Mouse (Mus musculus): ENCODE results near the gene BC037034. TPM values are rescaled to one million over a fixed set of nuclear protein-coding genes. Genes with fewer than 3 reads are reported as not detected.
A peak's percentile ranks its signal among the peaks of the same experiment; 100 is the strongest.

Gene BC037034
- polyA plus RNA-seq, 1 experiment, result 142 TPM

DNA sequence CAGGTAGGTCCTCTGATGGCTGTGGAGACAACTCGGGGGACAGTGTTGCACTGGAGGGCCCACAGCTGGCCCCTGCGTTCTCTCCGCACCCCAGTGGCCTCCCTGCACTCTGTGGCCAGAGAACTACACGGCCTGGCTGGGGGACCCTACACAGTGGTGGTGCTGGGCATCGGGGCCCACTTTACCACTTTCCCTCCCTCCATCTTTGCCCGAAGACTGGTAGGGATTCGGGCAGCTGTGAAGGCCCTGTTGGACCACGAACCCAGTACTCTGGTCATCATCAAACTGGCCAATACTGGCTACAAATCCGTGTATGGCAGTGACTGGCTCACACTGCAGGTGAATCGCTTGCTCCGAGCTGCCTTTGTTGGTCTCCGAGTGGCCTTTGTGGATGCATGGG, 12.7 kb downstream of the BC037034 start:
- no peak for TF ChIP-seq GATA1 (IDR thresholded peaks at IDR 0.05; ENCODE audit: low read length)

DNA sequence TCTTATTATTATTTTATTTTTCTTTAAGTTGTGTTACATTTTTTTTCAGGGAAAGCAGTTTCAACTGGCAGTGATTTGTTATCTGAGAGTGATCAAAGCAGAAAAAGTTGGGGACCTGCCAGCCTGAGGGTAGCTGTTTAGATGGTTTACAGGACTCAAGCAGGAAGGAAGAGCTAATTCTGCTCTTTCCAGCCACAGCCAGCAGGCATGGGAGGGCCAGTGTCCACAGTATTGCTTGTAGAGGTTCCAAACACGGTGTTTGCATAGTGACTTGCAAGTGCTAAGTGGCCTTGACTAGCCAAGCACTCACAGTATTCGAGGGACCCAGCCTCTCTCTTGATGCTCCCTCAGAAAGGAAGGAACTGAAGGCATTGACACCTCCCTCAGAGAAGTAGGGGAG, 22.3 kb downstream of the BC037034 start:
- no peak for TF ChIP-seq GATA1 (IDR thresholded peaks at IDR 0.05; ENCODE audit: low read length)

GRCm38 (mm10) chr5:138234224-138234623, 29.6 kb downstream of the BC037034 start:
- no peak for TF ChIP-seq GATA1 (IDR thresholded peaks at IDR 0.05; ENCODE audit: low read length)

- TF ChIP-seq GATA1 (IDR thresholded peaks at IDR 0.05; ENCODE audit: low read length), result no peak
Measured at GRCm38 (mm10) chr5:138233778-138234177, 30.1 kb downstream of the BC037034 start.

DNA sequence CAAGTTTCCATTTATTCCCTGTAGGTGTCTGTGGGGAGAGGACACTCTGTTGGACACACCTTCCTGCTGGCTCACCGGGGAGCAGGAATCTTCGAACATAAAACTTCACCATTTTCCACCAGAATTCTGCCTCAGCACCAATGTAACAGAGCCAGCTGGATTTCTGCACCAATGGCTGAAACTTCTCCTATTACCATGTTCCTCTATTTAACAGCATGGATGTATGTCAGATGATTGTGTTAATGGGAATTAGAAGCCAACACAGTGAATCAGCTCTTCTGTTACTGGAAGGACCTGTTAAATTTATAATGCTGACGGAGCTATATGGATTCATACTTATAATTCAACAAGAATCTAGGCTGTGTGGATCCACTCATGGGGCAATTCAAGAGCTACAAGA, 34.3 kb downstream of the BC037034 start:
- TF ChIP-seq GATA1 (IDR thresholded peaks at IDR 0.05; ENCODE audit: low read length), result no peak

GRCm38 (mm10) chr5:138228026-138228425, 35.8 kb downstream of the BC037034 start:
- no peak for TF ChIP-seq GATA1 (IDR thresholded peaks at IDR 0.05; ENCODE audit: low read length)

DNA sequence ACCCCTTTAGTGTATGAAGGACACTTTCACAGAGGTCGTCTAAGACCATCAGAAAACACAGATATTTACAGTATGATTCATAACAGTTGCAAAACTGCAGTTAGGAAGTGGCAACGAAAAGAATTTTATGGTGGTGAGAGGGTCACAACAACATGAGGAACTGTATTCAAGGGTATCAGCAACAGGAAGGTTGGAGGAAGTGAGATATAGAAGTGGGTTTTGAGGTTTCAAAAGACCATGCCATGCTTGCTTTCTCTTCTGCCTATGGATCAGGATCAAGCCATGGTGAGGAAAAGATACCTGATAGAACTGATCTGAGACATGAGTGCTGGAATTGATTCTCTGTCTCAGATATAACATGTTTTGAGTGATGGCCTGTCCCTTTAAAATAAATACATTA, 36.5 kb downstream of the BC037034 start:
- TF ChIP-seq GATA1 (IDR thresholded peaks at IDR 0.05; ENCODE audit: low read length), result peak; percentile 77

- TF ChIP-seq GATA1 (IDR thresholded peaks at IDR 0.05; ENCODE audit: low read length), result no peak
Measured at GRCm38 (mm10) chr5:138226491-138226890, 37.3 kb downstream of the BC037034 start.

DNA sequence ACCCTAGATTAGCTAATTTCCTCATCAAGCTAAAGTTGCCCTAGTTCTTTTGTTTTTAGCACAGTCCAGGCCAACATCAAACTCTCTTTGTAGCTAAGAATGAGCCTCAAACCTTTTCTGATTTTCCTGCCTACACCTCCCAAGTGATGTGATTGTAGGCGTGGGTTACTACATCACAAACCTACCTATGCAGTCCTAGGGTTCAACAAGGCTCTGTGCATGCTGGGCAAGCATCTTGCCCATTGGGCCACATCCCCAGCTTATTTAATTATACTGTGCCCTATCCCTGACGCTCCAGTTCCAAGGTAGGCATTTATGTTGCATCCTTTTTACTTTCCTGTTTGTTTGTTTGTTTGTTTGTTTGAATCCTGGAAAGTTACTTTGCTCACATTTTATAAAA, 38.1 kb downstream of the BC037034 start, which contains the start of gene Nxpe5:
Gene Nxpe5, plus strand, starts transcription at position 199 of the 400 bp plus-strand sequence.
- TF ChIP-seq GATA1 (IDR thresholded peaks at IDR 0.05; ENCODE audit: low read length), result no peak

DNA sequence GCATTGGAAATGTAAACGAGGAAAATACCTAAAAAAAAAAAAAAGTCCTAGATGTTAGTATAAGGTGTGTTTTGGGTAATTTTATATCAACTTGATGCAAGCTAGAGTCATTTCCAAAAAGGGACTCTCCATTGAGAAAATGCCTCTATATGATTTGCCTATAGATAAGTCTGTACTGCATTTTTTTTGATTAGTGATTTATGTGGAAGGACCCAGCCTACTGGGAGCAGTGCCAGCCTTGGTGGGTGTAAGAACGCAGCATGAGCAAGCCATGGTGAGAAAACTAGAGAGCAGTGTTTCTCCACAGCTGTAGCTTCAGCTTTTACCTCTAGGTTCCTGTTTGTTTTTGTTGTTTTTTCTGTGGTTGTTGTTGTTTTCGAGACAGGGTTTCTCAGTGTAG, 40.5 kb downstream of the BC037034 start:
- no peak for TF ChIP-seq GATA1 (IDR thresholded peaks at IDR 0.05; ENCODE audit: low read length)

DNA sequence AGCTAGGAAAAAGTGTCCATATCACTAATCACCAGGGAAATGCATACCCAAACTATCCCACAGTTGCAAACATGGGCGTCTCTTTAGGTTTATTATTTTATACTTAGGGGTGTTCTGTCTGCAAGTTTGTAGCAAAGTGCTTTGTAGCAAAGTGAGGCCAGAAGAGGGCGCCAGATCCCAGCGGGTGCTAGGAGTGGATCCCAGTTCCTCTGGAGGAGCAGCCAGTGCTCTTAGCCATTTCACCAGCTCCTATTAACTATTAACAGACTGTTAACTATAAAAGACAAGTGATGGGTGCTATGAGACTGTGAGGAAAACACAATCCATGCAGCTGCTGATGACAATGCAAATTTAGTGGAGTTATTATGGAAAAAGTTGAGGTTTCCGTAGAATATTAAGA, 41.7 kb downstream of the BC037034 start:
- no peak for TF ChIP-seq GATA1 (IDR thresholded peaks at IDR 0.05; ENCODE audit: low read length)

DNA sequence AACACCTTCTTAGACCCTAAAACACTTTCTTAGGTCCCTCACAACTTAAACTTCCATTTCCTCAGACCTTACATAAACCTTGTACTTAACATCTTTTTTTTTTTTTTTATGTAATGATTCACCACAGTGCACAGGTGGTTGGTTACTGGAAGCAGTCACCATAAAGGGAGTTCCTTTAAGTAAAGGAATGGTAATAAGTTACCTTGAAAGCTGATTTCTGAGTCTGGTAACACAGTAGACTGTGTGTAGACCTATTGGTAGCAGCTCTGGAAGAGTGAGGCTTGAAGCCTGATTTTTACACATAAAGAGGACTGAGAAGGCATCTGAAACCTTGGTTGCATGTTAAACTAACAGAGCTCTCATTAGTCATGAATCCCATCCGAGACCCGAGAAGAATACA, 44.0 kb downstream of the BC037034 start:
- no peak for TF ChIP-seq GATA1 (IDR thresholded peaks at IDR 0.05; ENCODE audit: low read length)

Other genes with a start within 250 kb of the BC037034 start
- gene Smok3a, start 242.8 kb downstream of the BC037034 start, polyA plus RNA-seq (2012), result not detected in 2 replicates
- gene Smok3b, start 242.6 kb downstream of the BC037034 start, polyA plus RNA-seq (2012), result not detected in 2 replicates
- gene Smok3c, start 210.8 kb downstream of the BC037034 start, polyA plus RNA-seq (2012), result not detected in 2 replicates
- 2.0 and 2.2 TPM in 2 replicates for gene Zkscan1, start 178.9 kb downstream of the BC037034 start, polyA plus RNA-seq (2012)
- gene Zscan21, start 147.1 kb downstream of the BC037034 start, polyA plus RNA-seq (2012), result 0.55 and 2.3 TPM in 2 replicates
- gene Zfp113, start 108.3 kb downstream of the BC037034 start, polyA plus RNA-seq (2012), result 0.27 and 0.28 TPM in 2 replicates
- gene Cops6, start 103.0 kb downstream of the BC037034 start, polyA plus RNA-seq (2012), result 146 and 184 TPM in 2 replicates
- gene Ap4m1, start 92.0 kb downstream of the BC037034 start, polyA plus RNA-seq (2012), result 6.9 and 18.9 TPM in 2 replicates
- 19.6 and 78.8 TPM in 2 replicates for gene Mcm7, start 91.6 kb downstream of the BC037034 start, polyA plus RNA-seq (2012)
- 33.9 and 45.4 TPM in 2 replicates for gene Taf6, start 76.6 kb downstream of the BC037034 start, polyA plus RNA-seq (2012)
- 0.63 and 1.1 TPM in 2 replicates for gene Cnpy4, start 76.5 kb downstream of the BC037034 start, polyA plus RNA-seq (2012)
- gene Mblac1, start 69.7 kb downstream of the BC037034 start, polyA plus RNA-seq (2012), result 4.8 and 6.3 TPM in 2 replicates
- not detected in 2 replicates for gene Nxpe5, start 38.1 kb downstream of the BC037034 start, polyA plus RNA-seq (2012)
- 58.4 and 59.8 TPM in 2 replicates for gene Lamtor4, start 8.6 kb downstream of the BC037034 start, polyA plus RNA-seq (2012)
- gene Gal3st4, start 8.8 kb upstream of the BC037034 start, polyA plus RNA-seq (2012), result not detected in 2 replicates
- not detected in 2 replicates for gene Gm43720, start 15.9 kb upstream of the BC037034 start, polyA plus RNA-seq (2012)
- gene Gpc2, start 16.0 kb upstream of the BC037034 start, polyA plus RNA-seq (2012), result not detected in 2 replicates
- not detected in 2 replicates for gene Stag3, start 16.2 kb upstream of the BC037034 start, polyA plus RNA-seq (2012)
- gene Pvrig, start 77.9 kb upstream of the BC037034 start, polyA plus RNA-seq (2012), result not detected in 2 replicates
- gene Zfp157, start 177.4 kb upstream of the BC037034 start, polyA plus RNA-seq (2012), result 0.38 and 2.2 TPM in 2 replicates

All from G1E-ER4 (cell line).